Mouse (Mus musculus) layer of hippocampus, postnatal 14 days (tissue): Measurements from ENCODE around the gene Slc22a12. TPM values are rescaled to one million over a fixed set of nuclear protein-coding genes. Genes with fewer than 3 reads are reported as not detected.

ENCODE experiments used
- DNase-seq, 2 experiments: peaks; one replicate each; pipeline ENCODE4 v3.0.0; 2021 to 2022; ENCODE audit warnings: low spot score in 2 of 2, mixed read lengths in 1 of 2
- long read RNA-seq, 2 experiments: library from polyadenylated mRNA; stranded (forward); transcript quantifications; one replicate each; pipeline ENCODE4 v2.0.0; 2021
- total RNA-seq, 2 experiments: library from RNA; stranded (reverse); gene quantifications; 2 replicates each; pipeline ENCODE4 v1.2.3; 2021

Slc22a12 gene
- 1 to 10 TPM; 1.5 to 2.4 TPM for total RNA-seq
- long read RNA-seq, experiment 1, result 0 reads
- long read RNA-seq, experiment 2, partial matches to known transcripts, result 0 of 1 reads
- long read RNA-seq, experiment 2, other reads (novel, unspliced or antisense), result 0 of 1 reads

DNA sequence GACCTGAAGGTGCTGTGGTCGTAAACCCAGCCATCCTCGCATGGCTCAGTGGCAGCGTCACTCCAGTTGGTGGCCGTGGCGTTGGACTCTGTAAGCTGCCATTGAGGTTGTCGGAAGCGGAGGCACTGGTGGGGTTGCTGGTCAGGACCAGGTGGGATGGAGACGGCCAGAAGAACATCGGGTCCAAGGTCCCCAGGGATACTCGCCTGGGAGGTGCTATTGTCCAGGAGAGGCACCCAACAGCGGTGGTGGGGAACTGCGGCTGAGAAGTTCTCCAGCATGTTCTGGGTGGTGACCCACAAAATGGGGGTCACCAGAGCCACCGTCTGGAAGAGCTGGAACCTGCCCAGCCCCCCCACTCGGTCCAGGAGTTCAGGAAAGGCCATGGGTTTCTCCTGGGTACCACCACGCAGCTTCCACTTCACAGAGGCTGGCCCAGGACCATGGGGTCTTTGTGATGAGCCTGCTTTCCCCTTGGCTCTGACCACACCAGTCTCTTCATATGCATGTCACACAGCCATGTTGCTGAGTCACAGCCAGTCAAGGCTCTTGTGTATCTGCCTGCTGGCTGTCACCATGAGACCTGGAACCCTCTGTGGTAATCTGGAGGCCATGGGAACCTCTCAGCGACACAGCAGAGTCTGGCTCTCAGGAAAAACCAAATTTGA, at the start of gene Slc22a12:
Slc22a12 (minus strand) TSS at position 666 of the 668 bp plus-strand sequence.
- DNase-seq, result no peak

DNA sequence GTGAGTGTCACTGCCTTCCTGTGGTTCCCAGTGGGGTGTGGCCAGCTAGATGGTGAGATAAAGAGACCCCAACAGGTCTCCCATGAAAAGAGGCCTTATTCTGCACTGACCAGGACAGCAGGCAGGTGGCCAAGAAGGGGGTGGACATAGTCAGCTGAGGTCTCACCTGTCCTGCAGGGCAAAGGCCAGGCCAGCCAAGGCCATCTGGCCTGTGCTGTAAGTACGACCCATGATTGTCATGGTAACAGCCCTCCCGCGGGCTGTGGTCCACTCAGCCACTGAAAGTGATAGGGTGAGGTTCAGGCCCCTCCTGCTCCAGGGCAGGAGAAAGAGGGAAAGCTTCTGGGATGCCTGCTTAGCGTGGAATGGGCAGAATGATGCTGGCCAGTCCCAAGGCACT, 29.2 kb upstream of the Slc22a12 start:
- no peak for DNase-seq

DNA sequence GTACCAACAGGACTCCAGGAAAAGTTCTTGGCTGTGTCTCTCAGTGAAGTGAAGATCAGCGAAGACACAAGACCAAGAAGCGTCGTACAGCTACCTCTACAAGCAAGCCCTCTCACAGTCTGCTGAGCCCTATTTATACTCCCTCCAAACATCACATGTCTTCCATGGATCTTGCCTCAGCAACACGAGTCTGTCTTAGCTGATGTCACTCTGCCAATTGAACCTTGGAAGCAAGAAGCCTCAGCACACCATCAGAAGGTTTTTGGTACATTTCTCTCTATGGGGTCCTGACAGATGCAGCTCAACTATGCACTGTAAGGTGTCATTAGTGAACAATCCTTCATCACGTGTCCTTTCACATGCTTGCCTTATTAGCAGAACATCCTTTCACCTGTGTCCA, 28.6 kb upstream of the Slc22a12 start:
- no peak for DNase-seq

DNA sequence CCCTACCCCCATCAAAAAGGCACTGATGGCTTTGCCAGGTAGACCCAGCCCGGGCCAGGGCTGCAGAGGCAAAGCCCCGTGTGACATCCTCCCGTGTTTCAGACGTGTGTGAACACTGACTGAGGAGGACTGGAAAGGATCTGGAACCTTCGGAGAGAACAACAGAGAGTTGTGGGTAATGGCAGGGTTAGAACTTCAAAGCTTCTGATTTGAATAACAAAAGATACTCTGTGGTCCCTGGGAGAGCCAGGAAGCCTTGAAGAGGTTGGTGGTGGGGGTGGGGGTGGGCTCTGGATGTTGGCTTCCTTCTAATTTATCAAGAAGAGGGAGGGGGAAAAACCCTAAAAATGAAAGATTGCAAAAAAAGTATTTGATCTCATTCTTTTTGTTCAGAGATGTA, 26.7 kb upstream of the Slc22a12 start:
- no peak for DNase-seq

DNA sequence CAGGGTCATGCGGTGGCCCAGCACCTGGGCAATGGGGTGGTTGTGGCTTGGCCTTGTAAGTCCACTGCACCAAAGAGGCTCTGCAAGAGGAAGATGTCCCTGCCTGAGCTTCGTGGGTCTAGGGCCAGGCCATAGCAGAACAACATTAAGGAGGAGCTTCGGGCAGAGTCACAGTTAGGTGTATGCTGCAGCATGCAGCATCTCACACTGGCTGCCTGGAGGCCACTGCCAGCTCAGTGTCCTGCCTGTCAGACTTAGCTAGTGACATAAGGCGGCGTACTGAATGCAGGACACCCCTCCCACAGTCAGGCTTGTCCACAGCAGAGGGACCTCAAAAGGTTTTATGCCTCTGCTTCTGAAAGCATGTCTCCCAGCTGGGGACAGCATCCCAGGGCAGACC, 26.2 kb upstream of the Slc22a12 start:
- no peak for DNase-seq

DNA sequence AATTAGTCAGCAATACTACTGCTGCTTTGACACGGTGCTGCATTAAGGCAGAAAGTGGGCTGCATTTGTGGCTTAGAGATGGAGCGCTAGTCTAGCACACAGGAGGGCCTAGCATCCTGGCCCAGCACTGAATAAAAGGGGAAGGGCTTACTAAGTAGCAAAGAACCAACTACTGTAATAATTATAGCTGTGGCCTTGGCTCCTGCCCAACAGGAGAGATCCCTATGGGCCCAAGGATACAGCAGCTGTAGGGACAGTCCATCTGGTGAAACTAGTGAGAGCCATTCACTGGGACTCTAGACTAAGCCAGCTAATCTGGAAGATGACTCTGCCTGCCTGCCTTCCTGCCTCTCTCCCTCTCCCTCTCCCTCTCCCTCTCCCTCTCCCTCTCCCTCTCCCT, 23.6 kb upstream of the Slc22a12 start:
- no peak for DNase-seq

DNA sequence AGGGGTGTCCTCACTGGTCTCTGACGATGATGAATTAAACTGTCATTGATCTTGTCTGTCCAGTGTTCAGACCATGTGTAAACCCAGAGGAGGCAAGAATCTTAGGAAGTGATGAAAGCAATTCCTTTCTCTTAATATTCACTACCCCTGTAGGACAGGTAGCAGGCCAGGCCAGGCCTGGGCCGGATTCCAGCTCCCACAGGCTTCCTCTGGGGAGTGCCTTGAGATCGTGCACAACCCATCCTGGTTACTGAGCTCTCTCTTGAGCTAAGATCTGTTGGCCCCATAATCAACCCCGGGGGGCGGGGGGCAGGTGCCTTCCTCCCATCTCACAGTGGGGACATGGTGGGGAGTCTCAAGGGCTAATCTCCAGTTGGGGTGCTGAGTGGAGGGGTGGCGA, 22.3 kb upstream of the Slc22a12 start:
- DNase-seq, result no peak

DNA sequence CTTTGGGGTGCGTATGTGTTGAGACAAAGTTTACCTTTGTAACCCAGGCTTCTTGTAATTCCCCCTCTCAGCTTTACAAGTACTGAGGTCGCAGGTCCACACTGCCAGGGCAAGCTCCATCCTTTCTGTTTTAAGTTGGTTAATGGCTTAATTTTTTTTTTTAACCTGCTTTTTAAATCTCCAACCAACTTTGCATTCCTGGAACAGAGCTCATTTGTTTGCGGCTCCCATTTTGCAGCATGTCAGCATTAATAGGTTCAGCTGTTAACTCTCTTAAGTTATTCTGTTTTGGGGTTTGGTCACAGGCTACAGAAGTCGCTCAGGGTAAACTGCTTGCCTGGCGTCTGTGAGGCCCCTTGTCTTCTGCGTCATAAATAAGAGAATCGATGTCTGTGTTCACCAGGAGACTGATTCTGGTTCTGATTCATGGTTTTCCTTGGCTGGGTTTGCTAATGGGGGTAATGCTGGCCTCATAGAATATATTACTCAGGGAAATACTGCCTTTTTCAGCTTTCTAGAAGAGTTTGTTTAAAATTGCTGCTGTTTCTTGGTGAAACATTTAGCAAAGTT, 17.5 kb upstream of the Slc22a12 start:
- no peak for DNase-seq

DNA sequence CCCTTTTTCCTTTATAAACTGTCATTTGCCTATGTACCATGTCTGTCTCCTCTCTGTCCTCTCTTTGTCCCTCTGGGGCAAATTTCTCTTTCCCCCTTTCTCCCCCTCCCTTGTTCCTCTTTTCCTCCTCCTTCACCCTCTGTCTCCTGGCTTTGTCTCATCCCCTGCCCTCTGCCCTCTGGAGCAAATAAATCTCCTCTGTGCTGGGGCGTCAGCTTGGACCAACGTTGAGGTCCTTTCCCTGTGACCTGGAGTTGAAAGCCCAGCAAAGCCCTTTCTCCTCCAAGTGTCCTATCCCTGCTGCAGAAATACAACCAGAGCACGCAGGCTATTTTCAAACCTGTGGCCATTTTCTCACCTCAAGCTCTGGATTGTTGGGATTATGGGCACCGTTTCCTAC, 16.7 kb upstream of the Slc22a12 start:
- DNase-seq, result no peak

DNA sequence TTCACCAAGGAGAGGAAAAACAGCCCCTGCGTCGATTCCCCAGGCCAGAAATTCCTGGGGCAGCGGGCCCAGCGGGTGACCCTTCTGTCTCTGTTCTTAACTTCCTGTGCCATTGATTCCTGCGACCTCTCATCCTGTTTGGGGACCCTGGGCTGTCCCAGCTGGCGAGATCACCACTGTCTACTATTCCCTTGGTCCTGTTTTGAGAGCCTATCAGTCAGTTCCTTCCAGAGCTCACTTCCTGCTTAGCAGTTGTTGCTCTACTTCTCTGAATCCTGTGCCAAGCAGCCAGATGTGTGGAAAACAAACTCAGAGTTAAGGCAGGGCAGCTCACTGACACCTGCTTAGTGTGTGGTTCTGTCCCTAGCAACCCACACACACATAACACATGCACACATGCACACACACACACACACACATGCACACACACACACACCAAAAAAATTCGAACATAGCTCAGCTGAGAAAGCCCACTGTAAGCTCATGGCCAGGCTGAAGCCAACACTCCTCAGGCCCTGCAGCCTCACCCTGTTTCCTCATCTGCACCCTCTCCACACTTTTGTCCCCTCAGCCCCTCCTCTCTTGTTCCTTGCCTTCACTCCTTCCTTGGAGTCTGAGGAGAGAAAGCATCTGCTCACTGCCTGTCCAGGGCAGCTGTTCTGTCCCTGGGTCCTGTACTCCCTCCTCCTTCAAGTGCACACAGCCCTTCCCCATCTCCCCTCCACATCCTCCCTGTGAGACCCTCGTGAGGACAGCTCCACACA, 11.2 kb upstream of the Slc22a12 start:
- DNase-seq, result no peak

DNA sequence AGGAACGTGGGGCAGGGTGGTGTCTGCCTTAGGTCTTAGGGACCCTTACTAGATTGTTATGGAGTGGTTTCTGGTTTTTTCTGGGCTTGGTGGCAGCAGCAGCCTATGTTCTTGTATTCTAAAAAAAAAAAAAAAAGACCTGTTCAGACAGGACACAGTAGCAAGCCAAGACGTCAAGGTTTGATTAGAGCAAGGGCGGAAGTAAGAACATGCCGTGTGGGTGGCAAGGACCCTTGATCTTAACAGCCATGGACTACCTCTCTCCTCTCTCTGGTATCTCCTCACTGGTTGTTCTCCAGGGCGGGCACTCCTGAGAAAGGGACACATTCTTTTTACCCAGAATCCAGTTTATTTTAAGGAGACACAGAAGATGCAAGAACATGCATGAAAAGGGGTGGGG, 10.3 kb upstream of the Slc22a12 start:
- DNase-seq, result no peak

DNA sequence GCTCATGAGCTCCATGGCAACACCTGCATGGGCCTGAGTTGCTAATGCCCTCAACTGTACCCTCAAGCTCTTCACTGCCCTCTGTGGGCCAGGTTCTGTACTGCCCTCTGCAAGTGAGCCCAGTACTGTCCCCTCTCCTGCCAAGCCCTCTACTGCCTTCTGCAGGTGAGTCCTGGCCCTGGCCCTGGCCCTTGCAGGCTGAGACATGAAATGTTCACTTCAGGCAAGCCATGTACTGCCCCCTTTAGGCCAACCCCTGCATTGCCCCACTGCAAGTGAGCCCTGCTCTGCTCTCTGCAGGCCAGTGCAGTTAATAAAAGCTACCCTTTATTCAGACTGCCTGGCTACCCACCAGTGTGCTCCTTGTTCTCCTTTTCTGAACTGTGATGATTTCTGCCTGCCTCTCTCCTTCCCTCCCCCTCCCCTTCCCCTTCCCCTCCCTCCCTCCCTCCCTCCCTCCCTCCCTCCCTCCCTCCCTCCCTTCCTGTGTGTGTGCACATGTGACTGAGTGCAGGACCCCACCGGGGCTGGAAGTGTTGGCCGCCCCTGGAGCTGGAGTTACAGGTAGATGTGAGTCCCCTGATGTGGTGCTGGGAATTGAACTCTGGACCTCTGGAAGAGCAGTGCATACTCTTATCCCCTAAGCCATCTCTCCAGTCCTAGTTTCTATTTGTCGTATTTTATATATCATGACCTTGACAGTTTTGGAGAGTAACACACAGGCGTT, 9.6 kb upstream of the Slc22a12 start:
- peak; percentile 65 to 78 for DNase-seq

DNA sequence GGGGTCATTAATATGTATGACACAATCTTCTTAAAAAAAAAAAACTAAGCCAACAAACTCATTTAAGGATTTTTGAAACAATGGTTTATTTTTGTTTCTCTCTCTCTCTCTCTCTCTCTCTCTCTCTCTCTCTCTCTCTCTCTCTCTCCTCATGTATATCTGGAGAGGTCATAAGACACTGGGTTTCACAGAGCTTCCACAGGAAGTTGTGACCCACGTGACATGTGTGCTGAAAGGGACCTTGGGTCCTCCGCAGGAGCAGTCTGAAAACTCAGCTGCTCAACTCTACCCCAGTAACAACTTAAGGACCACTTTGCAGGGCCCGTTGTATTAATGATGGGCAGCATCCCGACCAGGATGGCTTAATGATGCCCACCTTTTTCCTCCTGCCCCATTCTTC, 8.4 kb upstream of the Slc22a12 start:
- DNase-seq, result no peak

DNA sequence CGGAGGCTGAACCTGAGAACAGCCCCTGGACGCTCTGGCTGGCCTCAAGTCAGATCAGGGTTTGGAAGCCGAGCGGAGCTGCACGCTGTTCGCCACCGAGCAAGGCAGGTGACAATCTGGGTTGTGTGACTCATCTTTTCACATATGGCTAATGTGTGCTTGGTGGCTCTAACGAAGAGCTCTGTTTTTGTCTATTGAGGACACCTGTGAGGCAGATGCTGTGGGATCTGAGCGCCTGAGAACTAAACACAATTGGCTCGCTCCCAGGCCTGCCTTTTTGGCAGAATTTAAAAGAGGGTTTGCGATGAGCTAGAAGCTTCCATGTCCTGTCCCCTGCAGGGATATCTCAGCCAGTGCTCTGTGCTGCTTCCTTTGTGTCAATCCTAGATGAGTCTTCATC, 6.7 kb upstream of the Slc22a12 start:
- peak in 1 of 2 experiments; percentile 52 for DNase-seq

DNA sequence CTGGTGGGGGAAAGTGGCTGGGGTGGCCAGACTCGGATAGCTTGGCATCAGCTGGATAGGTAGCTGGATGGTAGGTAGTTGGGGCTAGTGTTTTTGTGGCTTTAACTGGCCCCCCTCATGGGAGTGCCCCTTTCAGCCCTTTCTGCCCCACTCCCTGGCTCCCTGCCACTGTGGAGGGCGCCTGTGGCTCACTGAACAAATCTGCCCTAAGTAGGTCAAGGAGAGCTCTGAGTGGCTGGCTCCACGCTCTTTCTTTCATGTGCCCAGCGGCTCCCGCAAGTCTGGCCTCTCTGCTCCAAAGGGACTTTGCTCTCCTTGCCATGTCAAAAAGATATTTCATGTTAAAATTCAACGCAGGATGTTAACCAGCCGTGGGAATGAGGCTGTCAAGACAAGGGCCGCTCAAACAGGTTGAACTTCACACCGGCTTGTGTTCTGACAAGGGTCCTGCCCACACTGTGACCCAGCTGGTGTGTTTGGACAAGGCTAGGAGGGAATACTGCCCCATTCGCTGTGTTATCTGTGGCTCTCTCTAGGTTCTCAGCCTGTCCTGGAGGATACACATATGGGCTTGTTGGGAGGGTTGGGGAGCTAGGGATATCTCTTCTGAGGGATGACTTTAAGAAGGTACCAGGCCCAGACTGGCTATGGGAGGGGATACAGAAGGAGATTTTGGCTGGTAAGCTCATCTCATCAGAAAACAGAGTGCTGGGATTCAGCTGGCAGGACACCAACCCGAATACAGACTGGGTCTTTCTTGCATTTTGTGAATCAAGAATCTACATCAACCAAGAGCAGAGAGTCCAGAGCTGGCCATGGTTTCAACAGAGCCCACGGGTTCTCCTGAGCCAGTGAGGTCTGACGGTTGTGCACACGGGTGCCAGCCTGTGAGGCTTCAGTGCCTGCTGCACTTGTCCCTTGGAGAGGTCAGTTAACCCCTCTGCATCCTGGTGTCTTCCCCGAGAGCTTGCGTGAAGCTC, 5.9 kb upstream of the Slc22a12 start:
- DNase-seq, result peak in 1 of 2 experiments; percentile 67

DNA sequence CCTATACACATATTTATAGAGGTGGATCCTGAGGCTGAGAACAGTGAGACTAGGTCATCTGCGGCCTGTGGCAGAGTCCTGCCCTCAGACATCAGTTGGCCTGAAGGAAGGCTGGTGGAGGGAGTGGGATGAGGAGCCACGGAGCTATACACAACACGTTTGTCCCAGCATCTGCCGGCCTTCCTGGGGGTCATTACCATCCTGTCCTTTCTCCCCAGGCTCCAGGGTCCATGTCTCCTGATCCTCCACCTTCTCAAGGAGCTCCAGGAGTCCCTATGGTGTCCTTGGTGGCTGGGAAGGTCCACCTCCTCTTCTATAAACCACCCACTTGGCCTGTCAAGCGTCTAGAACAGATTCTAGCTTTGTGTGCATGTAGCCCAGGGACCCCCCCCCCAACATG, 5.0 kb upstream of the Slc22a12 start:
- DNase-seq, result no peak

DNA sequence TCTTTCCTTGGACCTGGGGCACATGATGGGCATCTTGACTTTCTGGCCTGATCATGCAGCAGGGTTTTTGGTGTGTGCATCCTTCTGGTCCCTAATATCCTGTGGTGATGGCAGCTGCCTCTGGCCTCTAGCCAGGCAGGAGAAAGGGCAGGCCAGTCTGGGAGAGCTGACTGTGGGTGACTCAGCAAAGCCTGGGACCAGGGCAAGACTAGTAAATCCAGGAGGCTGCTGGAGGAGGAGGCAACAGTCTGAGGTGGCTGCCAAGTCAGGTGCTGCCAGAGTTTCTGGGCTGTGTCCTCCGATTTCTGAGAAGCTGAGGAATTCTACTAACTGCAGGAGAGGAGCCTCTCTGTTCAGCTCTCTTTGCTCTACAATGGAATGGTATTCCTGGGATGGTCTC, 3.3 kb upstream of the Slc22a12 start:
- no peak for DNase-seq

DNA sequence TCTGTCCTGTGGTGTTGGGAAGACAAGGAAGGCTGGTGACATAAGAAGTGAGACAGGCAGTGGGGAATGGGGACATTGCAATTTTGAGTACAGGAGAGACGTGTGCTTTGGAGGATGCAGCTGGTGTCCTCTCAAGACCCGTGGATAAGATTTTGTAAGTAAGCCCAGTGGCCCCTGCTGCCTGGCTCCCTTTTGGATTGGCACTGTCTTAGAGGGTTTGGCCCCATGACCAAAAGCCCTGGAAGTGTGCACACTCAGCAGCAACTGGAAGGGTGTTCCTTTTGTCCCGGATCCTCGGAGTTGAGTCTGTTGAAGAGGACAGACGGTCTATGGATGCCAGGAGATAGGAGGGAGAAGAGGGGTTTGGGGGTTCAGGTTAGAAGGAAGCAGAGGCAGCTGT, 2.6 kb upstream of the Slc22a12 start:
- no peak for DNase-seq

DNA sequence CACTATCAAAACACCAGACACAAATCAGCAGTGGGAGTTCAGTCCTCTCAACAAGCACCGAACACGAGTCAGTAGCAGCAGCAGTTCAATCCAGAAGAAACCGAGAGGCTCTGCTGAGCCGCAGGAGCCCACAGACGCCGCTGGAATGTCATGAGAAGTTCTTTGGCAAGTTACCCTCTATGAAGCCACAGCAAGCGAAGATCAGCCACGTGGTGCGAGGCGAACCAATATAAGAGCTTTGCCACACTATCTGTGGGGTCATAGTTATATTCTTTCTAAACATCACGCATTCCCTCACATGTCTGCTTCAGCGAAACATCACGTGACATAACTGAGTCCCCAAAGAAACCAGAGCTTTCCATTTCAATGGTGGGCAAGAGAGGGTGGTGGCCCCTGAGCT, 1.9 kb upstream of the Slc22a12 start:
- DNase-seq, result no peak

DNA sequence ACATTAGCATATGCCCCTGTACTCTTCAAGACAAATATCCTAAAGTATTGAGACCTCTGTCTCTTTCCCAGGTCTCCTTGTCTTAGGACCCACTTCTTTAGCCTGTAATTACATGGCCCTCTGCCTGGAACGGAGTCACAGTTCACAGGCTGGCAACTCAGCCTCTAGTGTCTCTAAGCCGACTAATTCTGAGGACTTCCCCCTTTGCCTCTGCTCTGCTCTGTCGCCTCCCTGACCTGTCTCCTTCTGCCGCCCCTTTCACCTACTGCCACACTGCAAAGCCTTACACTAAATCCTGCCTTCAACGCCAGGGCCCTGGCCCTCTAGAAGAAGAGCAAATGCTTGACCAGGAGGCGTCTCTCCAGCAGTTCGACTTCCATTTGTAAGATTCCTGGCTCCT, 686 bp upstream of the Slc22a12 start:
- no peak for DNase-seq

DNA sequence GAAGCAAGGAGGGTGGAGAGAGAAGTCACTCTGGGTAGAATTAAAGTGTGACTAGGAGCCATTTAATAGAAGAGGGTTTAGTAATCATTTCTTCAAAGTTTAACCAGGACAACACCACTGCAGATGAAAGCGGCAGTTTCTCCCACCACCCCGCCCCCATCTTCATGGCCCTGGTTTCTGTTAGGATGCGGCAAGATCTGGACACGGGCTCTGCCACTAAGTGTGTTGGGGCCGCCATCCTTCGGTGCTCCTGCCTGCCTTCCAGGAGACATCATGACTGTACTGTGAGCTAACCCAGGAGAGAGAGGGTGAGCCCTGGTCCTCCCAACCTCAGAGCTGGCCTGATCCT, 177 bp upstream of the Slc22a12 start:
- DNase-seq, result no peak
